Mouse (Mus musculus): ENCODE data around the gene Hck. TPM values are rescaled to one million over a fixed set of nuclear protein-coding genes. Genes with fewer than 3 reads are reported as not detected.

Gene Hck
- polyA plus RNA-seq, 1 experiment from 2014 or later = 2.1 TPM

- peaks cover 8% of the 10 kb centered on the region for H3K4me1 ChIP-seq (replicated peaks; ENCODE audit: control insufficient read depth, insufficient read depth, low read length)
- no peak for ATAC-seq
- H3K27me3 ChIP-seq (replicated peaks; ENCODE audit: control insufficient read depth, insufficient read depth, low read length) = peaks cover 30% of the 10 kb centered on the region
- H3K27ac ChIP-seq (ENCODE audit: low read length) = no peak overlapping the region
- no peak overlapping the region for H3K4me2 ChIP-seq (ENCODE audit: low read length)
- H3K4me3 ChIP-seq (replicated peaks; ENCODE audit: low read length) = no peak overlapping the region
- WGBS = 90% methylated on average over 10 of the region's 10 CpGs
- no peaks in the 10 kb centered on the region for H3K36me3 ChIP-seq (ENCODE audit: control insufficient read depth, insufficient read depth)
- H3K9me3 ChIP-seq (ENCODE audit: control insufficient read depth, low read length) = no peaks in the 10 kb centered on the region
- H3K9ac ChIP-seq (replicated peaks; ENCODE audit: low read depth, low read length) = no peak overlapping the region
These were observed 33.6 kb upstream of the Hck start for GRCm38 (mm10) chr2:153074651-153075050.

DNA sequence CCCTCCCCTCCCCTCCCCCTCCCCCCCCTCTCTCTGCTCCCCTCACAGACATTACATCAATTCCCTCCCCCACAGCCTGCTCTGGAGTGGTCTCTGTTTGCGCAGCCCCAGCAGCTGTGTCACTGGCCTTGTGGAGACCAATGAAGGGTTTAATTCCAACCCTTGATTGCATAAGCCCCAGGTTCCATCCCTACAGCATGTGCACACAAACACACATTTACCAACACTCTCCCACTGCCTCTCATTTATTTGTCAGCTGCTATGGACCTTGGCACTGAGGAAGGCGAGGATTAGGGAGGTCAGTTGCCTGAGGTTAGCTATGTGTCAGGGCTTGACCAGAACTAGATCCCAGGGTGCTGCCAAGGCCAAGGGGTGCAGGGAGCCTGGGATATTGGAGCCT is 32.3 kb upstream of the Hck start:
- peaks cover 8% of the 10 kb centered on the region for H3K4me1 ChIP-seq (replicated peaks; ENCODE audit: control insufficient read depth, insufficient read depth, low read length)
- peaks cover 17% of the 10 kb centered on the region for H3K27me3 ChIP-seq (replicated peaks; ENCODE audit: control insufficient read depth, insufficient read depth, low read length)
- no peak overlapping the region for H3K27ac ChIP-seq (ENCODE audit: low read length)
- H3K4me2 ChIP-seq (ENCODE audit: low read length) = no peak overlapping the region
- no peaks in the 10 kb centered on the region for H3K36me3 ChIP-seq (ENCODE audit: control insufficient read depth, insufficient read depth)
- no peak overlapping the region for H3K4me3 ChIP-seq (replicated peaks; ENCODE audit: low read length)
- H3K9me3 ChIP-seq (ENCODE audit: control insufficient read depth, low read length) = no peaks in the 10 kb centered on the region
- H3K9ac ChIP-seq (replicated peaks; ENCODE audit: low read depth, low read length) = no peak overlapping the region
- ATAC-seq = no peak
- WGBS = 69% methylated on average over 2 of the region's 2 CpGs

GRCm38 (mm10) chr2:153080841-153081523 is 27.3 kb upstream of the Hck start:
- Histone ChIP-seq H3K4me1 (replicated peaks; ENCODE audit: control insufficient read depth, insufficient read depth, low read length) (no peaks in the 10 kb centered on the region), H3K9me3 (ENCODE audit: control insufficient read depth, low read length) (no peaks in the 10 kb centered on the region), H3K4me2 (ENCODE audit: low read length) (no peak overlapping the region), H3K36me3 (ENCODE audit: control insufficient read depth, insufficient read depth) (no peaks in the 10 kb centered on the region), H3K27me3 (replicated peaks; ENCODE audit: control insufficient read depth, insufficient read depth, low read length) (no peaks in the 10 kb centered on the region), H3K9ac (replicated peaks; ENCODE audit: low read depth, low read length) (no peak overlapping the region), H3K4me3 (replicated peaks; ENCODE audit: low read length) (no peak overlapping the region), H3K27ac (ENCODE audit: low read length) (no peak overlapping the region)
- no peak for ATAC-seq
- WGBS = 35% methylated on average over 32 of the region's 32 CpGs

DNA sequence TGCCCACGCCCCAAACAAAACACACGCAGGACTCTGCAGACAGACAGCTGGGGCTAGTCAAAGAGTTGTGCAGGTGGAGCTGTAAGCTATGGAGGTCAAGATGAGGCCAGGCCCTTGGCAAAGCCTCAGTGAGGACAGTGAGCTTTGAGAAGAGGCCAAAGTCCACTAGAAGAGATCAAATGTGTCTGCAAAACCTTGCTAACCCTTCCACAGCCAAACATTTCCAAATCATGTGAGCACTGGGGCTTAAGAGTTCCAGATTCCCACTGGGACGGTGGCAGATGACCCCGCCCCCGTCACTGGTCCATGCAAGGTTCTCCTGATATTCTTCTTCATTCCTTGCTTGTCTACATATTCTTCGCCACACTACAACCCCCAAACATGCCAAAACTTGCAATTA is 26.4 kb upstream of the Hck start:
- Histone ChIP-seq H3K9ac (replicated peaks; ENCODE audit: low read depth, low read length) (no peak overlapping the region), H3K4me2 (ENCODE audit: low read length) (no peak overlapping the region), H3K9me3 (ENCODE audit: control insufficient read depth, low read length) (no peaks in the 10 kb centered on the region), H3K4me3 (replicated peaks; ENCODE audit: low read length) (no peak overlapping the region), H3K4me1 (replicated peaks; ENCODE audit: control insufficient read depth, insufficient read depth, low read length) (no peaks in the 10 kb centered on the region), H3K36me3 (ENCODE audit: control insufficient read depth, insufficient read depth) (no peaks in the 10 kb centered on the region), H3K27ac (ENCODE audit: low read length) (no peak overlapping the region), H3K27me3 (replicated peaks; ENCODE audit: control insufficient read depth, insufficient read depth, low read length) (no peaks in the 10 kb centered on the region)
- no peak for ATAC-seq
- WGBS = 81% methylated on average over 6 of the region's 6 CpGs

- no peak for ATAC-seq
- Histone ChIP-seq H3K9ac (replicated peaks; ENCODE audit: low read depth, low read length) (no peak overlapping the region), H3K36me3 (ENCODE audit: control insufficient read depth, insufficient read depth) (no peaks in the 10 kb centered on the region), H3K27me3 (replicated peaks; ENCODE audit: control insufficient read depth, insufficient read depth, low read length) (no peaks in the 10 kb centered on the region), H3K4me1 (replicated peaks; ENCODE audit: control insufficient read depth, insufficient read depth, low read length) (no peaks in the 10 kb centered on the region), H3K9me3 (ENCODE audit: control insufficient read depth, low read length) (no peaks in the 10 kb centered on the region), H3K4me3 (replicated peaks; ENCODE audit: low read length) (no peak overlapping the region), H3K4me2 (ENCODE audit: low read length) (no peak overlapping the region), H3K27ac (ENCODE audit: low read length) (no peak overlapping the region)
- WGBS = 80% methylated on average over 8 of the region's 8 CpGs
These were observed 25.0 kb upstream of the Hck start for GRCm38 (mm10) chr2:153083275-153083674.

DNA sequence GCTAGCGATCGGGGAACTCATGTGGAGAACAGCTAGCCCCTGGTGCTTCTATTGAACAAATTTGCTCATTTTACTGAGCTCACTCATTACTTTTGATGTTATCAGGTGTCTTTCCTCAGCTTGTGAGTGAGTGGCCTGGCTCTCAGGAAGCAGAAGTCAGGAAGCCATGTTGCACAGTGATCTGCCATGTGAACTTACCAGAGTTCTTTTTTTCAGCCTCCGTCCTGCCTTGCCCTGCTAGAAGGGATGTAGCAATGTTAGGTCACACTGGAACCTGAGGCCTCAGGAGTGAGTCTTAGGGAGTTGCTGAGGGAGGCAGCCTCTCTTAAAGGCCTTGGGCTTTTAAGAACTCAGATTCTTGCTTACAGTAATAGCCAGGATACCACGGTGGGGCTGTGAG is 24.4 kb upstream of the Hck start:
- 95% methylated on average over 4 of the region's 4 CpGs for WGBS
- Histone ChIP-seq H3K9me3 (ENCODE audit: control insufficient read depth, low read length) (no peaks in the 10 kb centered on the region), H3K27me3 (replicated peaks; ENCODE audit: control insufficient read depth, insufficient read depth, low read length) (no peaks in the 10 kb centered on the region), H3K4me3 (replicated peaks; ENCODE audit: low read length) (no peak overlapping the region), H3K36me3 (ENCODE audit: control insufficient read depth, insufficient read depth) (no peaks in the 10 kb centered on the region), H3K4me1 (replicated peaks; ENCODE audit: control insufficient read depth, insufficient read depth, low read length) (no peaks in the 10 kb centered on the region), H3K4me2 (ENCODE audit: low read length) (no peak overlapping the region), H3K27ac (ENCODE audit: low read length) (no peak overlapping the region), H3K9ac (replicated peaks; ENCODE audit: low read depth, low read length) (no peak overlapping the region)
- ATAC-seq = no peak

- no peak overlapping the region for H3K27ac ChIP-seq (ENCODE audit: low read length)
- H3K4me1 ChIP-seq (replicated peaks; ENCODE audit: control insufficient read depth, insufficient read depth, low read length) = no peaks in the 10 kb centered on the region
- no peak overlapping the region for H3K4me3 ChIP-seq (replicated peaks; ENCODE audit: low read length)
- no peaks in the 10 kb centered on the region for H3K9me3 ChIP-seq (ENCODE audit: control insufficient read depth, low read length)
- no peak for ATAC-seq
- no peak overlapping the region for H3K9ac ChIP-seq (replicated peaks; ENCODE audit: low read depth, low read length)
- H3K4me2 ChIP-seq (ENCODE audit: low read length) = no peak overlapping the region
- no peaks in the 10 kb centered on the region for H3K36me3 ChIP-seq (ENCODE audit: control insufficient read depth, insufficient read depth)
- WGBS = 62% methylated on average over 7 of the region's 7 CpGs
- H3K27me3 ChIP-seq (replicated peaks; ENCODE audit: control insufficient read depth, insufficient read depth, low read length) = no peaks in the 10 kb centered on the region
These were observed 23.8 kb upstream of the Hck start for GRCm38 (mm10) chr2:153084261-153084976.

- 97% methylated on average over 6 of the region's 6 CpGs for WGBS
- Histone ChIP-seq H3K9ac (replicated peaks; ENCODE audit: low read depth, low read length) (no peak overlapping the region), H3K4me2 (ENCODE audit: low read length) (no peak overlapping the region), H3K4me3 (replicated peaks; ENCODE audit: low read length) (no peak overlapping the region), H3K27me3 (replicated peaks; ENCODE audit: control insufficient read depth, insufficient read depth, low read length) (no peaks in the 10 kb centered on the region; the same call in 1 of the 2 replicates), H3K36me3 (ENCODE audit: control insufficient read depth, insufficient read depth) (no peaks in the 10 kb centered on the region), H3K9me3 (ENCODE audit: control insufficient read depth, low read length) (no peaks in the 10 kb centered on the region), H3K27ac (ENCODE audit: low read length) (no peak overlapping the region), H3K4me1 (replicated peaks; ENCODE audit: control insufficient read depth, insufficient read depth, low read length) (no peaks in the 10 kb centered on the region)
- no peak for ATAC-seq
These were observed 22.7 kb upstream of the Hck start for GRCm38 (mm10) chr2:153085556-153085955.

GRCm38 (mm10) chr2:153086166-153086565 is 22.1 kb upstream of the Hck start:
- no peaks in the 10 kb centered on the region for H3K36me3 ChIP-seq (ENCODE audit: control insufficient read depth, insufficient read depth)
- H3K4me2 ChIP-seq (ENCODE audit: low read length) = no peak overlapping the region
- no peaks in the 10 kb centered on the region for H3K9me3 ChIP-seq (ENCODE audit: control insufficient read depth, low read length)
- no peak for ATAC-seq
- no peak overlapping the region for H3K4me3 ChIP-seq (replicated peaks; ENCODE audit: low read length)
- H3K27ac ChIP-seq (ENCODE audit: low read length) = no peak overlapping the region
- 88% methylated on average over 4 of the region's 4 CpGs for WGBS
- no peaks in the 10 kb centered on the region for H3K4me1 ChIP-seq (replicated peaks; ENCODE audit: control insufficient read depth, insufficient read depth, low read length)
- no peak overlapping the region for H3K9ac ChIP-seq (replicated peaks; ENCODE audit: low read depth, low read length)
- H3K27me3 ChIP-seq (replicated peaks; ENCODE audit: control insufficient read depth, insufficient read depth, low read length) = no peaks in the 10 kb centered on the region; the same call in 1 of the 2 replicates

All from forebrain, embryonic 16.5 days (tissue).